Mouse (Mus musculus) neutrophil, adult 5-6 weeks (primary cell): Measurements from ENCODE around the gene Rlf. TPM values are rescaled to one million over a fixed set of nuclear protein-coding genes. Genes with fewer than 3 reads are reported as not detected.

Source experiments
- ATAC-seq: fragments of 151-379, 151-347 bp; 2 replicates; pipeline ENCODE4 v1.8.0; 2017; ENCODE audit warnings: mild to moderate bottlenecking, moderate TSS enrichment; ENCODE audit not compliant: insufficient number of reproducible peaks, poor library complexity, low FRiP score, severe bottlenecking; ENCODE audit errors: extremely low read depth
- total RNA-seq: library from RNA; stranded (forward); fragments of 200-1000 nt; gene quantifications from 2 replicates; pipeline ENCODE4 v1.2.3, GENCODE M21; 2017

Rlf gene
- 127 and 138 TPM in 2 replicates for total RNA-seq

- ATAC-seq = peak; percentile 96
Measured at GRCm38 (mm10) chr4:121214793-121215304, at the start of gene Rlf. Rlf (minus strand) TSS chr4:121215084.

- no peak for ATAC-seq
Measured at GRCm38 (mm10) chr4:121241612-121242000, 26.7 kb upstream of the Rlf start.

GRCm38 (mm10) chr4:121240637-121241611 is 26.0 kb upstream of the Rlf start:
- peak; percentile 36; the same call in 1 of the 2 replicates for ATAC-seq

- no peak for ATAC-seq
Measured at GRCm38 (mm10) chr4:121239878-121240277, 25.0 kb upstream of the Rlf start.

GRCm38 (mm10) chr4:121231772-121232414 is 17.0 kb upstream of the Rlf start:
- ATAC-seq = peak; percentile 60; the same call in 1 of the 2 replicates

GRCm38 (mm10) chr4:121230943-121231614 is 16.2 kb upstream of the Rlf start:
- no peak for ATAC-seq

- ATAC-seq = no peak
Measured at GRCm38 (mm10) chr4:121227072-121227471, 12.2 kb upstream of the Rlf start.

- no peak for ATAC-seq
Measured at GRCm38 (mm10) chr4:121225177-121225576, 10.3 kb upstream of the Rlf start.

GRCm38 (mm10) chr4:121223136-121223535 is 8.3 kb upstream of the Rlf start:
- ATAC-seq = no peak

GRCm38 (mm10) chr4:121216216-121216615 is 1.3 kb upstream of the Rlf start:
- no peak for ATAC-seq

- ATAC-seq = no peak
Measured at GRCm38 (mm10) chr4:121215489-121215888, 605 bp upstream of the Rlf start.

- ATAC-seq = peak; percentile 48
Measured at GRCm38 (mm10) chr4:121213936-121214792, 720 bp downstream of the Rlf start.

- ATAC-seq = peak; percentile 17; the same call in 1 of the 2 replicates
Measured at GRCm38 (mm10) chr4:121208911-121209310, 6.0 kb downstream of the Rlf start.

GRCm38 (mm10) chr4:121197856-121198255 is 17.0 kb downstream of the Rlf start:
- ATAC-seq = no peak

GRCm38 (mm10) chr4:121196995-121197394 is 17.9 kb downstream of the Rlf start:
- ATAC-seq = peak; percentile 86

- peak; percentile 89 for ATAC-seq
Measured at GRCm38 (mm10) chr4:121196205-121196604, 18.7 kb downstream of the Rlf start.

GRCm38 (mm10) chr4:121194736-121195135 is 20.1 kb downstream of the Rlf start:
- no peak for ATAC-seq

- ATAC-seq = no peak
Measured at GRCm38 (mm10) chr4:121192306-121192705, 22.6 kb downstream of the Rlf start.
